Comparison of ENCODE assay signal across 8 mouse cellular contexts in genomic region chr9:57074171-57074821, GRCm38 (mm10). TPM values are rescaled to one million over a fixed set of nuclear protein-coding genes. Genes with fewer than 3 reads are reported as not detected.
DNase-seq lines count a peak whose midpoint lies in the region; ATAC-seq lines count a peak whose summit lies in the region.

No protein-coding gene starts in this region.

- H3K4me1 ChIP-seq in liver, embryonic 16.5 days (ENCODE audit: control insufficient read depth, low read depth, low read length), result peaks cover 50% of the 10 kb centered on the region
- H3K4me1 ChIP-seq in neural tube, embryonic 15.5 days, result peaks cover 42% of the 10 kb centered on the region

- peak overlapping the region; percentile 99 for H3K27ac ChIP-seq in liver, embryonic 16.5 days (ENCODE audit: low read length)
- peak overlapping the region; percentile 99 for H3K27ac ChIP-seq in neural tube, embryonic 15.5 days (replicated peaks)

- ATAC-seq in liver, embryonic 16.5 days (ENCODE audit: low read depth), result no peak
- no peak for ATAC-seq in neural tube, embryonic 15.5 days (ENCODE audit: low FRiP score)

- intact Hi-C loops in gastrocnemius, postnatal 36 days (cut with DNase I), result loop anchor here (5.0 kb wide), 1 partner anchor 132 kb away; no protein-coding TSS in a partner anchor

- H3K4me2 ChIP-seq in liver, embryonic 16.5 days (ENCODE audit: low read depth, low read length), result peak overlapping the region; percentile 95
- peak overlapping the region; percentile 94 for H3K4me2 ChIP-seq in neural tube, embryonic 15.5 days

- peak overlapping the region; percentile 70 for H3K9ac ChIP-seq in liver, embryonic 16.5 days (ENCODE audit: low read depth, low read length)
- H3K9ac ChIP-seq in neural tube, embryonic 15.5 days (replicated peaks), result peak overlapping the region; percentile 58

- WGBS in liver, embryonic 16.5 days (ENCODE audit: insufficient replicate concordance), result 3% methylated on average over 21 of the region's 21 CpGs
- WGBS in neural tube, embryonic 15.5 days, result 5% methylated on average over 21 of the region's 21 CpGs

- H3K4me3 ChIP-seq in liver, embryonic 16.5 days (ENCODE audit: low read depth, low read length), result peak overlapping the region; percentile 64
- H3K4me3 ChIP-seq in neural tube, embryonic 15.5 days (replicated peaks), result peak overlapping the region; percentile 97

- H3K27me3 ChIP-seq in liver, embryonic 16.5 days (ENCODE audit: control insufficient read depth, insufficient read depth, low read depth, low read length), result no peaks in the 10 kb centered on the region
- no peaks in the 10 kb centered on the region for H3K27me3 ChIP-seq in neural tube, embryonic 15.5 days (replicated peaks)

- no peaks in the 10 kb centered on the region for H3K9me3 ChIP-seq in liver, embryonic 16.5 days (replicated peaks; ENCODE audit: control insufficient read depth, low read length)
- H3K9me3 ChIP-seq in neural tube, embryonic 15.5 days (replicated peaks), result no peaks in the 10 kb centered on the region

- peak; percentile 16 for DNase-seq in right cerebral cortex, postnatal 4 days
- DNase-seq in right cerebral cortex, postnatal 36 days (ENCODE audit: low spot score in 2 of 2), result no peak
- peak; percentile 42 to 46 for DNase-seq in cerebellum, postnatal 14 days
- peak; percentile 20 to 29 for DNase-seq in gastrocnemius, postnatal 36 days
- DNase-seq in kidney, adult 18-20 months, result peak; percentile 42
- peak; percentile 56 for DNase-seq in urinary bladder, postnatal 14 days (ENCODE audit: low spot score)

- H3K36me3 ChIP-seq in liver, embryonic 16.5 days (ENCODE audit: control insufficient read depth, insufficient read depth), result no peaks in the 10 kb centered on the region
- H3K36me3 ChIP-seq in neural tube, embryonic 15.5 days, result no peaks in the 10 kb centered on the region

RNA-seq across cellular contexts. Expression of gene Sin3a, which starts 2.5 kb away (rescaled TPM):
- 10 to 100 TPM; 14.3 to 21.3 TPM for total RNA-seq in gastrocnemius, postnatal 36 days (2021)
- 13.4 and 14.5 TPM in 2 replicates for polyA plus RNA-seq in liver, embryonic 16.5 days (2015; fragmentation: Nextera tagmentation; extraction: Ambion mirVana)
- 20.7 and 21.2 TPM in 2 replicates for polyA plus RNA-seq in neural tube, embryonic 15.5 days (2015; fragmentation: Nextera tagmentation; extraction: Ambion mirVana)

RNA-seq across cellular contexts. Expression of gene Man2c1, which starts 56.2 kb away (rescaled TPM):
- total RNA-seq in gastrocnemius, postnatal 36 days (2021), result 10 to 100 TPM; 24.9 to 38.3 TPM
- 18.6 and 21.2 TPM in 2 replicates for polyA plus RNA-seq in liver, embryonic 16.5 days (2015; fragmentation: Nextera tagmentation; extraction: Ambion mirVana)
- 87.0 and 99.7 TPM in 2 replicates for polyA plus RNA-seq in neural tube, embryonic 15.5 days (2015; fragmentation: Nextera tagmentation; extraction: Ambion mirVana)

Comparison
In these comparisons a context has a peak if more than half of its experiments do, and no peak if none do; other contexts are left out.
1. DNase-seq: peak in right cerebral cortex, postnatal 4 days (single experiment), cerebellum, postnatal 14 days (2 of 2), gastrocnemius, postnatal 36 days (2 of 2), kidney, adult 18-20 months (single experiment) and urinary bladder, postnatal 14 days (single experiment); none in right cerebral cortex, postnatal 36 days (0 of 2).